Mouse (Mus musculus): ENCODE measurements around the gene Trpc7. TPM values are rescaled to one million over a fixed set of nuclear protein-coding genes. Genes with fewer than 3 reads are reported as not detected.

Trpc7 gene
- polyA plus RNA-seq, 1 experiment from 2014 or later, result 0.11 TPM

- Histone ChIP-seq H3K27ac (no peak overlapping the region), H3K27me3 (no peaks in the 10 kb centered on the region), H3K4me2 (no peak overlapping the region), H3K9me3 (no peaks in the 10 kb centered on the region), H3K4me1 (peaks cover 20% of the 10 kb centered on the region), H3K36me3 (no peaks in the 10 kb centered on the region), H3K9ac (no peak overlapping the region), H3K4me3 (no peak overlapping the region)
- ATAC-seq (ENCODE audit: insufficient number of reproducible peaks, insufficient read depth, low FRiP score, low TSS enrichment, low read depth), result no peak
- WGBS, result 87% methylated on average over 3 of the region's 3 CpGs
Measured at GRCm38 (mm10) chr13:56790683-56791082, 105.1 kb downstream of the Trpc7 start.

GRCm38 (mm10) chr13:56782621-56783020 is 113.2 kb downstream of the Trpc7 start:
- WGBS, result 79% methylated on average over 1 of the region's 1 CpGs
- no peak overlapping the region for H3K4me3 ChIP-seq
- H3K27me3 ChIP-seq, result peaks cover 4% of the 10 kb centered on the region; the same call in 1 of the 2 replicates
- ATAC-seq (ENCODE audit: insufficient number of reproducible peaks, insufficient read depth, low FRiP score, low TSS enrichment, low read depth), result no peak
- H3K4me2 ChIP-seq, result no peak overlapping the region
- no peak overlapping the region for H3K27ac ChIP-seq
- H3K36me3 ChIP-seq, result no peaks in the 10 kb centered on the region
- H3K9me3 ChIP-seq, result peaks cover 5% of the 10 kb centered on the region
- no peak overlapping the region for H3K9ac ChIP-seq
- H3K4me1 ChIP-seq, result no peaks in the 10 kb centered on the region

GRCm38 (mm10) chr13:56781697-56782096 is 114.1 kb downstream of the Trpc7 start:
- Histone ChIP-seq H3K4me3 (no peak overlapping the region), H3K9ac (no peak overlapping the region), H3K9me3 (peaks cover 5% of the 10 kb centered on the region), H3K27ac (no peak overlapping the region), H3K36me3 (no peaks in the 10 kb centered on the region), H3K4me1 (no peaks in the 10 kb centered on the region), H3K27me3 (peaks cover 4% of the 10 kb centered on the region; the same call in 1 of the 2 replicates), H3K4me2 (no peak overlapping the region)
- 93% methylated on average over 3 of the region's 3 CpGs for WGBS
- no peak for ATAC-seq (ENCODE audit: insufficient number of reproducible peaks, insufficient read depth, low FRiP score, low TSS enrichment, low read depth)

GRCm38 (mm10) chr13:56780746-56781469 is 114.9 kb downstream of the Trpc7 start:
- Histone ChIP-seq H3K4me3 (no peak overlapping the region), H3K9me3 (peaks cover 5% of the 10 kb centered on the region), H3K4me2 (no peak overlapping the region), H3K36me3 (no peaks in the 10 kb centered on the region), H3K4me1 (no peaks in the 10 kb centered on the region), H3K9ac (no peak overlapping the region), H3K27me3 (peaks cover 4% of the 10 kb centered on the region; the same call in 1 of the 2 replicates), H3K27ac (no peak overlapping the region)
- ATAC-seq (ENCODE audit: insufficient number of reproducible peaks, insufficient read depth, low FRiP score, low TSS enrichment, low read depth), result no peak
- 49% methylated on average over 13 of the region's 13 CpGs for WGBS

- no peak for ATAC-seq (ENCODE audit: insufficient number of reproducible peaks, insufficient read depth, low FRiP score, low TSS enrichment, low read depth)
- H3K9me3 ChIP-seq, result no peaks in the 10 kb centered on the region
Measured at GRCm38 (mm10) chr13:56774304-56774703, 121.5 kb downstream of the Trpc7 start.

GRCm38 (mm10) chr13:56773262-56773870 is 122.4 kb downstream of the Trpc7 start:
- 45% methylated on average over 14 of the region's 14 CpGs for WGBS
- Histone ChIP-seq H3K4me2 (no peak overlapping the region), H3K4me3 (no peak overlapping the region), H3K27me3 (no peaks in the 10 kb centered on the region), H3K27ac (no peak overlapping the region), H3K9ac (no peak overlapping the region), H3K9me3 (no peaks in the 10 kb centered on the region), H3K4me1 (peaks cover 4% of the 10 kb centered on the region; the same call in 1 of the 2 replicates), H3K36me3 (no peaks in the 10 kb centered on the region)
- ATAC-seq (ENCODE audit: insufficient number of reproducible peaks, insufficient read depth, low FRiP score, low TSS enrichment, low read depth), result no peak

More at GRCm38 (mm10) chr13:56774304-56774703, 121.5 kb downstream of the Trpc7 start:
- no peak overlapping the region for H3K4me3 ChIP-seq
- H3K36me3 ChIP-seq, result no peaks in the 10 kb centered on the region
- no peak overlapping the region for H3K4me2 ChIP-seq
- H3K27ac ChIP-seq, result no peak overlapping the region
- 40% methylated on average over 5 of the region's 5 CpGs for WGBS
- peaks cover 4% of the 10 kb centered on the region; the same call in 1 of the 2 replicates for H3K4me1 ChIP-seq
- no peaks in the 10 kb centered on the region for H3K27me3 ChIP-seq
- no peak overlapping the region for H3K9ac ChIP-seq

- no peak overlapping the region for H3K27ac ChIP-seq
- H3K36me3 ChIP-seq, result no peaks in the 10 kb centered on the region
- no peak for ATAC-seq (ENCODE audit: insufficient number of reproducible peaks, insufficient read depth, low FRiP score, low TSS enrichment, low read depth)
- no peak overlapping the region for H3K9ac ChIP-seq
- H3K9me3 ChIP-seq, result no peaks in the 10 kb centered on the region
- H3K27me3 ChIP-seq, result no peaks in the 10 kb centered on the region
- WGBS, result 62% methylated on average over 3 of the region's 3 CpGs
- H3K4me1 ChIP-seq, result peaks cover 4% of the 10 kb centered on the region; the same call in 1 of the 2 replicates
- no peak overlapping the region for H3K4me3 ChIP-seq
- no peak overlapping the region for H3K4me2 ChIP-seq
Measured at GRCm38 (mm10) chr13:56772592-56772991, 123.2 kb downstream of the Trpc7 start.

GRCm38 (mm10) chr13:56770786-56771185 is 125.0 kb downstream of the Trpc7 start:
- no peaks in the 10 kb centered on the region for H3K36me3 ChIP-seq
- H3K27me3 ChIP-seq, result no peaks in the 10 kb centered on the region
- no peak overlapping the region for H3K4me2 ChIP-seq
- H3K27ac ChIP-seq, result no peak overlapping the region
- no peak for ATAC-seq (ENCODE audit: insufficient number of reproducible peaks, insufficient read depth, low FRiP score, low TSS enrichment, low read depth)
- H3K9me3 ChIP-seq, result no peaks in the 10 kb centered on the region
- no peak overlapping the region for H3K9ac ChIP-seq
- 73% methylated on average over 5 of the region's 5 CpGs for WGBS
- H3K4me1 ChIP-seq, result peaks cover 9% of the 10 kb centered on the region
- H3K4me3 ChIP-seq, result no peak overlapping the region

- 57% methylated on average over 1 of the region's 1 CpGs for WGBS
- H3K27ac ChIP-seq, result no peak overlapping the region
Measured at GRCm38 (mm10) chr13:56770136-56770578, 125.6 kb downstream of the Trpc7 start.

GRCm38 (mm10) chr13:56769431-56769830 is 126.4 kb downstream of the Trpc7 start:
- no peak for ATAC-seq (ENCODE audit: insufficient number of reproducible peaks, insufficient read depth, low FRiP score, low TSS enrichment, low read depth)
- Histone ChIP-seq H3K9me3 (no peaks in the 10 kb centered on the region), H3K9ac (no peak overlapping the region), H3K4me2 (no peak overlapping the region), H3K4me3 (no peak overlapping the region), H3K27me3 (no peaks in the 10 kb centered on the region), H3K27ac (no peak overlapping the region), H3K4me1 (peaks cover 18% of the 10 kb centered on the region), H3K36me3 (no peaks in the 10 kb centered on the region)
- WGBS, result 41% methylated on average over 4 of the region's 4 CpGs

More at GRCm38 (mm10) chr13:56770136-56770578, 125.6 kb downstream of the Trpc7 start:
- H3K4me1 ChIP-seq, result peaks cover 16% of the 10 kb centered on the region
- no peak for ATAC-seq (ENCODE audit: insufficient number of reproducible peaks, insufficient read depth, low FRiP score, low TSS enrichment, low read depth)
- H3K9ac ChIP-seq, result no peak overlapping the region
- H3K4me3 ChIP-seq, result no peak overlapping the region
- no peaks in the 10 kb centered on the region for H3K27me3 ChIP-seq
- H3K36me3 ChIP-seq, result no peaks in the 10 kb centered on the region
- H3K9me3 ChIP-seq, result no peaks in the 10 kb centered on the region
- no peak overlapping the region for H3K4me2 ChIP-seq

- peaks cover 30% of the 10 kb centered on the region for H3K4me1 ChIP-seq
- ATAC-seq (ENCODE audit: insufficient number of reproducible peaks, insufficient read depth, low FRiP score, low TSS enrichment, low read depth), result no peak; the same call in 1 of the 2 replicates
- H3K36me3 ChIP-seq, result no peaks in the 10 kb centered on the region
- no peaks in the 10 kb centered on the region for H3K9me3 ChIP-seq
- peaks cover 9% of the 10 kb centered on the region for H3K27me3 ChIP-seq
- 41% methylated on average over 5 of the region's 5 CpGs for WGBS
- no peak overlapping the region for H3K27ac ChIP-seq
- H3K4me3 ChIP-seq, result no peak overlapping the region
- no peak overlapping the region for H3K9ac ChIP-seq
- H3K4me2 ChIP-seq, result no peak overlapping the region
Measured at GRCm38 (mm10) chr13:56766211-56766610, 129.6 kb downstream of the Trpc7 start.
